Mouse (Mus musculus): ENCODE data around the gene Tmem213. TPM values are rescaled to one million over a fixed set of nuclear protein-coding genes. Genes with fewer than 3 reads are reported as not detected.

Tmem213 gene
- total and polyA plus RNA-seq, 3 experiments: not detected

DNA sequence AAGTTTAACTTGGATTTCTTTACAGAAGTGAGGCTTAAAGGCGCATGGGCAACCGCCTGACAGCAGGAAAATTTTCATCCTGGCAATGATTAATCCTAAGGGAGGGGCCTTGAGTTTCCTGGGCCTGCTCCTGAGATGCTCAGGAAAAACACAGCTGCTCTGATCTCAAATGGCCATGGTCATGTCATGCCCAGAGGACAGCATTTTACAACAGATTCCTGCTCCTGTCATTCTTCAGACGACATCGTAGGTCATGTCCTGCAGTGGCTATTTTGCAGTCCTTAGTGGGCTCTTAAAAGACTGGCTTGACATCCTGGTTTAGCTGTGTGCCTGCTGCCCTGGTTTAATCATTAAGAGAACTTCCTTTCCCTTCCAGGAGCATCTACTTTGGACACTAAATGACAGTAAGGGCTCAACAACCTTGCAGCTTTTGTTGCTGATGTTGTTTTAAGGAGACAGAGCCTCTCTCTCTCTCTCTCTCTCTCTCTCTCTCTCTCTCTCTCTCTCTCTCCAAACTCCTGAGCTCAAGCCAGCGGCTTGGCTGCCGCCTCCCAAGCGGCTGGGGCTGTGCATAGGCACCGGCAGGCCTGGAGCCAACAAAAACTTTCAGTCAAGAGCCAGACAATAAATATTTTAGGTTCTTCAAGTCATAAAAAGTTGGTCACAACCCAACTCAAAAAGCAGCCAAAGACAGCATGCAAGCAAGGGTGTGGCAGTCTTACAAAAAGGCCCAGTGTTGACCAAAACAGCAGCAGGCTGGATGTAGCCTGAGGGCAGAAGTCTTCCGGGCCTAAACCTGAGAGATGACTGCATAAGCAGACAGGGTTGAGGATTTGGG is 35.3 kb downstream of the Tmem213 start:
- no peaks in the 10 kb centered on the region for H3K27me3 ChIP-seq (ENCODE audit: control insufficient read depth in 1 of 2, insufficient read depth in 2 of 2, low read length in 2 of 2)
- DNase-seq (ENCODE audit: low read depth, low spot score): no peak
- no peak overlapping the region for H3K27ac ChIP-seq (ENCODE audit: control insufficient read depth, low read depth, low read length)
- H3K9me3 ChIP-seq (replicated peaks; ENCODE audit: insufficient read depth, low read length): no peaks in the 10 kb centered on the region
- H3K4me3 ChIP-seq (ENCODE audit: control insufficient read depth in 1 of 2, insufficient read depth in 1 of 2, low read depth in 2 of 2, low read length in 2 of 2): no peak overlapping the region
- no peaks in the 10 kb centered on the region for H3K79me2 ChIP-seq (ENCODE audit: control insufficient read depth, insufficient read depth, low read length, poor library complexity)
- no peak overlapping the region for H3K9ac ChIP-seq (ENCODE audit: control insufficient read depth, low read depth, low read length, poor library complexity, severe bottlenecking)
- no peaks in the 10 kb centered on the region for H3K4me1 ChIP-seq (ENCODE audit: control insufficient read depth in 1 of 2, insufficient read depth in 2 of 2, low read length in 2 of 2)
- TF ChIP-seq POLR2AphosphoS2 (IDR thresholded peaks at IDR 0.05; ENCODE audit: low read length) (no peak), JUND (IDR thresholded peaks at IDR 0.05; ENCODE audit: low read depth, low read length) (no peak), POLR2AphosphoS5 (IDR thresholded peaks at IDR 0.05; ENCODE audit: borderline replicate concordance, low read depth, low read length) (no peak), UBTF (IDR thresholded peaks at IDR 0.05; ENCODE audit: borderline replicate concordance, insufficient read depth, low read depth, low read length) (no peak), ETS1 (IDR thresholded peaks at IDR 0.05; ENCODE audit: low read depth, low read length) (no peak), RAD21 (IDR thresholded peaks at IDR 0.05; ENCODE audit: low read depth, low read length) (no peak), SMC3 (IDR thresholded peaks at IDR 0.05; ENCODE audit: low read depth, low read length) (no peak), HCFC1 (IDR thresholded peaks at IDR 0.05; ENCODE audit: low read depth, low read length) (no peak), ELF1 (IDR thresholded peaks at IDR 0.05; ENCODE audit: low read depth, low read length) (no peak), E2F4 (IDR thresholded peaks at IDR 0.05; ENCODE audit: borderline replicate concordance, low read depth, low read length) (no peak), EP300 (IDR thresholded peaks at IDR 0.05; ENCODE audit: low read depth in 1 of 2, low read length in 2 of 2) (no peak), NELFE (IDR thresholded peaks at IDR 0.05; ENCODE audit: low read depth, low read length) (no peak), MAX (IDR thresholded peaks at IDR 0.05; ENCODE audit: low read length) (no peak), BHLHE40 (IDR thresholded peaks at IDR 0.05; ENCODE audit: borderline replicate concordance, low read depth, low read length) (no peak), GABPA (IDR thresholded peaks at IDR 0.05; ENCODE audit: low read depth, low read length) (no peak), ZC3H11A (IDR thresholded peaks at IDR 0.05; ENCODE audit: low read depth, low read length) (no peak), CTCF (IDR thresholded peaks at IDR 0.05 in 2 of 3, conservative IDR thresholded peaks at IDR 0.05 in 1 of 3; ENCODE audit: control insufficient read depth in 1 of 3, insufficient read depth in 1 of 3, low read depth in 2 of 3, low read length in 3 of 3, poor library complexity in 1 of 3, severe bottlenecking in 1 of 3) (no peak)
- H3K36me3 ChIP-seq (ENCODE audit: control insufficient read depth in 1 of 2, insufficient read depth in 2 of 2, low read length in 2 of 2): no peaks in the 10 kb centered on the region

DNA sequence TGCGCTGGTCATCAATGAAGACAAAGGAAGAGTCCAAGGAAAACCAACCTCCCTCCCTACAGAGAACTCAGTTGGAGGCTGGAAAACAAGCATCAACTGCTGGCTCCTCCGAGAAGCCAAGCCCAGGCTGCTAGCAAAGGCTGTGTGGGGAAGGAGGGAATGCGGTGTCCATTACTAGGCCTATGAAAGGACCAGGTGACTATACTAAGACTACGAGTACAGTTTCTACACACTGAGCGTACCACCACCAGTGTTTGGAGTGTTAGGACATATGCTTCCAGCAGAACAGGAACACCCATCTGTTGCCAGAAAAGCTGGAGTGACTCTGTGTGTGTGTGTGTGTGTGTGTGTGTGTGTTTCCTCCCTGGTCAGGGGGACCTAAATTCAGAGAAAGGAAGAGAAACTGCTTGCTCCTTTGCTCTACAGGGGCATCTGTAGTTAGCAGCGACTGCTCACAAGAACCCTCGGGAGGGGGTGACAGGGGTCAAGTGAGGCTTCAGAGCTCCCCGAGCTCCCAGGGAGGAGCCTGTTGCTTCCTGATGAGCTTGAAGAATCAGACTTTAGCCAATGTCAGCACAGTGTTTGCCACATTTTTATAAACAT is 36.5 kb downstream of the Tmem213 start:
- H3K36me3 ChIP-seq (ENCODE audit: control insufficient read depth in 1 of 2, insufficient read depth in 2 of 2, low read length in 2 of 2): no peaks in the 10 kb centered on the region
- H3K27ac ChIP-seq (ENCODE audit: control insufficient read depth, low read depth, low read length): no peak overlapping the region

More for the DNA sequence above, 36.5 kb downstream of the Tmem213 start:
- Histone ChIP-seq H3K4me1 (ENCODE audit: control insufficient read depth in 1 of 2, insufficient read depth in 2 of 2, low read length in 2 of 2) (no peaks in the 10 kb centered on the region), H3K9ac (ENCODE audit: control insufficient read depth, low read depth, low read length, poor library complexity, severe bottlenecking) (no peak overlapping the region), H3K4me3 (ENCODE audit: control insufficient read depth in 1 of 2, insufficient read depth in 1 of 2, low read depth in 2 of 2, low read length in 2 of 2) (no peak overlapping the region), H3K9me3 (replicated peaks; ENCODE audit: insufficient read depth, low read length) (no peaks in the 10 kb centered on the region), H3K27me3 (ENCODE audit: control insufficient read depth in 1 of 2, insufficient read depth in 2 of 2, low read length in 2 of 2) (no peaks in the 10 kb centered on the region), H3K79me2 (ENCODE audit: control insufficient read depth, insufficient read depth, low read length, poor library complexity) (no peaks in the 10 kb centered on the region)
- TF ChIP-seq KAT2A (conservative IDR thresholded peaks at IDR 0.05; ENCODE audit: low read depth, low read length) (no peak), MAZ (IDR thresholded peaks at IDR 0.05; ENCODE audit: low read depth, low read length) (no peak), CHD1 (IDR thresholded peaks at IDR 0.05; ENCODE audit: low read depth, low read length) (no peak), BHLHE40 (IDR thresholded peaks at IDR 0.05; ENCODE audit: borderline replicate concordance, low read depth, low read length) (no peak), SMC3 (IDR thresholded peaks at IDR 0.05; ENCODE audit: low read depth, low read length) (no peak), ETS1 (IDR thresholded peaks at IDR 0.05; ENCODE audit: low read depth, low read length) (no peak), POLR2AphosphoS2 (IDR thresholded peaks at IDR 0.05; ENCODE audit: low read length) (no peak), ZNF384 (IDR thresholded peaks at IDR 0.05; ENCODE audit: low read depth, low read length) (no peak), JUND (IDR thresholded peaks at IDR 0.05; ENCODE audit: low read depth, low read length) (no peak), MEF2A (IDR thresholded peaks at IDR 0.05; ENCODE audit: extremely low read depth, insufficient replicate concordance, low read depth, low read length, poor library complexity, severe bottlenecking) (no peak), RCOR1 (IDR thresholded peaks at IDR 0.05; ENCODE audit: low read depth, low read length) (no peak), TBP (IDR thresholded peaks at IDR 0.05; ENCODE audit: low read depth, low read length) (no peak), EP300 (IDR thresholded peaks at IDR 0.05; ENCODE audit: low read depth in 1 of 2, low read length in 2 of 2) (no peak), UBTF (IDR thresholded peaks at IDR 0.05; ENCODE audit: borderline replicate concordance, insufficient read depth, low read depth, low read length) (no peak), ZMIZ1 (IDR thresholded peaks at IDR 0.05; ENCODE audit: low read depth, low read length) (no peak), MYB (IDR thresholded peaks at IDR 0.05; ENCODE audit: low read depth, low read length) (no peak), USF1 (IDR thresholded peaks at IDR 0.05; ENCODE audit: low read depth, low read length) (no peak), ZKSCAN1 (IDR thresholded peaks at IDR 0.05; ENCODE audit: low read depth, low read length) (no peak), MXI1 (IDR thresholded peaks at IDR 0.05; ENCODE audit: low read depth, low read length) (no peak)
- no peak for DNase-seq (ENCODE audit: low read depth, low spot score)

Measured in MEL (cell line).